Mouse (Mus musculus) CH12.LX (cell line): ENCODE results near the gene Acrbp. TPM values are rescaled to one million over a fixed set of nuclear protein-coding genes. Genes with fewer than 3 reads are reported as not detected.

ENCODE experiments used
- DNase-seq: peaks from one replicate; pipeline ENCODE4 v3.0.0-alpha.2; 2013; ENCODE audit errors: extremely low read depth
- H3K27ac ChIP-seq: 2 replicates; pipeline ENCODE4 v1.5.1; 2012; ENCODE audit warnings: low read depth, mild to moderate bottlenecking, control low read depth, moderate library complexity; ENCODE audit not compliant: insufficient read depth
- H3K27me3 ChIP-seq: replicated peaks from 2 replicates; pipeline ENCODE3; 2012; ENCODE audit warnings: inconsistent platforms
- H3K36me3 ChIP-seq, 2 experiments: replicated peaks in 1 of 2; 2 replicates each; pipeline versions ENCODE3 to v1.6.1; 2012; ENCODE audit warnings: inconsistent platforms in 1 of 2, low read length in 1 of 2, mild to moderate bottlenecking in 1 of 2, mixed read lengths in 1 of 2, moderate library complexity in 1 of 2; ENCODE audit not compliant: control insufficient read depth in 1 of 2, insufficient read depth in 1 of 2
- H3K4me1 ChIP-seq, 2 experiments: 2 replicates each; pipeline ENCODE4 v1.6.1; 2012; ENCODE audit warnings: inconsistent platforms in 1 of 2, moderate library complexity in 1 of 2; ENCODE audit not compliant: insufficient read depth in 2 of 2, control insufficient read depth in 1 of 2
- H3K4me2 ChIP-seq: 2 replicates; pipeline ENCODE4 v1.6.1; 2012; ENCODE audit warnings: low read depth, mild to moderate bottlenecking, control low read depth; ENCODE audit not compliant: poor library complexity, insufficient read depth, severe bottlenecking
- H3K4me3 ChIP-seq, 3 experiments: fragments of 150-350 bp in 1 of 3; sonication (generic) in 1 of 3; replicated peaks in 1 of 3; 2 replicates each; pipeline versions ENCODE3 to v1.5.1; 2011 to 2012; ENCODE audit warnings: low read depth in 2 of 3, low read length in 2 of 3, mild to moderate bottlenecking in 2 of 3, moderate library complexity in 2 of 3, control low read depth in 1 of 3, improper control_type of control experiment in 1 of 3, inconsistent platforms in 1 of 3, mixed read lengths in 1 of 3; ENCODE audit not compliant: poor library complexity in 1 of 3
- H3K79me2 ChIP-seq: replicated peaks from 2 replicates; pipeline ENCODE4 v1.6.1; 2012; ENCODE audit warnings: mild to moderate bottlenecking, moderate library complexity; ENCODE audit not compliant: control insufficient read depth, poor library complexity, insufficient read depth, severe bottlenecking; ENCODE audit errors: extremely low read depth
- H3K9ac ChIP-seq: 2 replicates; pipeline ENCODE4 v1.6.1; 2012; ENCODE audit warnings: low read depth, mild to moderate bottlenecking, control low read depth, moderate library complexity; ENCODE audit not compliant: insufficient read depth
- H3K9me3 ChIP-seq: replicated peaks from 2 replicates; pipeline ENCODE3; 2012; ENCODE audit warnings: low read length, inconsistent platforms, mixed read lengths
- CHD2 ChIP-seq: IDR thresholded peaks from 2 replicates; pipeline ENCODE4 v1.6.1; 2011; ENCODE audit warnings: low read length, improper control_type of control experiment
- CTCF ChIP-seq, 2 experiments: IDR thresholded peaks in 1 of 2; conservative IDR thresholded peaks in 1 of 2; 2 replicates each; pipeline ENCODE4 v1.5.1; 2011 to 2012; ENCODE audit warnings: low read depth in 2 of 2, low read length in 2 of 2, improper control_type of control experiment in 1 of 2, inconsistent platforms in 1 of 2, mild to moderate bottlenecking in 1 of 2, moderate library complexity in 1 of 2
- E2F4 ChIP-seq: IDR thresholded peaks from 2 replicates; pipeline ENCODE4 v1.6.1; 2011; ENCODE audit warnings: low read depth, low read length, improper control_type of control experiment; ENCODE audit not compliant: insufficient replicate concordance
- EP300 ChIP-seq: IDR thresholded peaks from 2 replicates; pipeline ENCODE4 v1.6.1; 2011; ENCODE audit warnings: low read length, improper control_type of control experiment
- ETS1 ChIP-seq: conservative IDR thresholded peaks from 2 replicates; pipeline ENCODE4 v1.6.1; 2012; ENCODE audit warnings: low read depth, mild to moderate bottlenecking, inconsistent platforms, low read length, improper control_type of control experiment, moderate library complexity
- GABPA ChIP-seq: IDR thresholded peaks from 2 replicates; pipeline ENCODE4 v1.6.1; 2012; ENCODE audit warnings: low read depth, low read length, improper control_type of control experiment, inconsistent platforms; ENCODE audit not compliant: insufficient replicate concordance
- HCFC1 ChIP-seq: IDR thresholded peaks from 2 replicates; pipeline ENCODE4 v1.6.1; 2012; ENCODE audit warnings: low read depth, mild to moderate bottlenecking, inconsistent platforms, low read length, improper control_type of control experiment
- JUN ChIP-seq: IDR thresholded peaks from 2 replicates; pipeline ENCODE4 v1.6.1; 2011; ENCODE audit warnings: low read depth, mild to moderate bottlenecking, low read length, improper control_type of control experiment, moderate library complexity; ENCODE audit not compliant: insufficient read depth
- JUND ChIP-seq: conservative IDR thresholded peaks from 2 replicates; pipeline ENCODE4 v1.6.1; 2011; ENCODE audit warnings: low read depth, low read length, improper control_type of control experiment
- MAFK ChIP-seq: IDR thresholded peaks from 2 replicates; pipeline ENCODE4 v1.6.1; 2011; ENCODE audit warnings: low read length, improper control_type of control experiment; ENCODE audit not compliant: insufficient replicate concordance
- MAX ChIP-seq: IDR thresholded peaks from 2 replicates; pipeline ENCODE4 v1.6.1; 2011; ENCODE audit warnings: low read length, improper control_type of control experiment
- MYC ChIP-seq: IDR thresholded peaks from 2 replicates; pipeline ENCODE4 v1.6.1; 2011; ENCODE audit warnings: low read depth, mild to moderate bottlenecking, improper control_type of control experiment, low read length
- NELFE ChIP-seq: IDR thresholded peaks from 2 replicates; pipeline ENCODE4 v1.6.1; 2011; ENCODE audit warnings: low read depth, low read length, improper control_type of control experiment
- PAX5 ChIP-seq: IDR thresholded peaks from 2 replicates; pipeline ENCODE4 v1.6.1; 2012; ENCODE audit warnings: low read length, inconsistent platforms, mixed read lengths
- POLR2AphosphoS2 ChIP-seq: IDR thresholded peaks from 2 replicates; pipeline ENCODE4 v1.6.1; 2011; ENCODE audit warnings: low read depth, low read length, improper control_type of control experiment
- RAD21 ChIP-seq: IDR thresholded peaks from 2 replicates; pipeline ENCODE4 v1.6.1; 2011; ENCODE audit warnings: low read depth, mild to moderate bottlenecking, low read length, improper control_type of control experiment, moderate library complexity
- SMC3 ChIP-seq: IDR thresholded peaks from 2 replicates; pipeline ENCODE4 v1.6.1; 2011; ENCODE audit warnings: low read depth, low read length, improper control_type of control experiment
- TBP ChIP-seq: conservative IDR thresholded peaks from 2 replicates; pipeline ENCODE4 v1.6.1; 2011; ENCODE audit warnings: low read depth, low read length, improper control_type of control experiment
- TCF12 ChIP-seq: IDR thresholded peaks from 2 replicates; pipeline ENCODE4 v1.6.1; 2014; ENCODE audit warnings: low read depth, mild to moderate bottlenecking, inconsistent platforms, low read length, improper control_type of control experiment
- USF1 ChIP-seq: IDR thresholded peaks from 2 replicates; pipeline ENCODE4 v1.6.1; 2014; ENCODE audit warnings: low read depth, mild to moderate bottlenecking, inconsistent platforms, low read length, improper control_type of control experiment
- USF2 ChIP-seq: conservative IDR thresholded peaks from 2 replicates; pipeline ENCODE4 v1.6.1; 2011; ENCODE audit warnings: low read depth, low read length, improper control_type of control experiment
- ZC3H11A ChIP-seq: IDR thresholded peaks from 2 replicates; pipeline ENCODE4 v1.6.1; 2012; ENCODE audit warnings: low read depth, mild to moderate bottlenecking, inconsistent platforms, low read length, improper control_type of control experiment
- ZMIZ1 ChIP-seq: IDR thresholded peaks from 2 replicates; pipeline ENCODE4 v1.6.1; 2012; ENCODE audit warnings: low read depth, mild to moderate bottlenecking, inconsistent platforms, low read length, improper control_type of control experiment
- ZNF384 ChIP-seq: IDR thresholded peaks from 2 replicates; pipeline ENCODE4 v1.6.1; 2012; ENCODE audit warnings: low read depth, low read length, improper control_type of control experiment, inconsistent platforms
- dilution Hi-C: fragments of 300-500 bp; cut with MboI; formaldehyde crosslinking; loops from 2 replicates; pipeline ENCODE4 v1.14.3; 2020; ENCODE audit warnings: low sequenced_read_pairs; ENCODE audit not compliant: extremely low pct_unique_long_range_greater_than_20kb, extremely low pct_ligation_motif_present
- in situ Hi-C: fragments of 300-500 bp; cut with MboI; formaldehyde crosslinking; loops from 3 replicates; pipeline ENCODE4 v1.14.3; 2019; ENCODE audit warnings: low sequenced_read_pairs, low pct_ligation_motif_present, low pct_unique_long_range_greater_than_20kb, mixed read lengths
- polyA plus RNA-seq: library from polyadenylated mRNA; unstranded; fragments of >175 nt; gene quantifications from 2 replicates; pipeline ENCODE4 v1.2.1, GENCODE M21; 2012; ENCODE audit warnings: low read depth; ENCODE audit not compliant: insufficient read length
- total RNA-seq, 2 experiments: library from RNA; depleted of rRNA; stranded (reverse); fragments of 300-350 nt in 1 of 2; fragments of >200 nt in 1 of 2; gene quantifications; 2 replicates each; pipeline ENCODE4 v1.2.3; 2012 to 2014

Acrbp gene
- total and polyA plus RNA-seq, 3 experiments: 1.7 to 4.9 (median 3.3) TPM

DNA sequence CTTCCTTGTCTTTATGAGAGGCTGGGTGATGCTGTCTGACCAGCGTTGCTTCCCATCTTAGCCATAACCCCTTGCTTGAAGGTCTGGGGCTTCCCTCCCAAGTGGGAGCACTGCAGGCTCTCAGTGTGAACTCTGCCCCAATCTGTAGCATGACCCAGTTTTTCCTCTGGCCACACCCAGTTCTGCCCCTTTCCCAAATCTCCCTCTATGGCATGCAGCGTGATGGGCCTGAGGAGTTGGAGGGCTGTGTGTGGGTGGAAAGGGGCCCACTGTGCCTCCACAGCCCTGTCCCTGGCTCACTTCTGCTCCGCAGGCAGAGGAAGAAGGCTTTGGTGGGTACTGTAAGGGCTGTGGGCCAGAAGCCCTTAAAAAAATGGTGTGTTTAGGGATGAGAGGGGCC, 49.0 kb downstream of the Acrbp start:
- H3K79me2 ChIP-seq: peaks cover 44% of the 10 kb centered on the region
- H3K27ac ChIP-seq: no peak overlapping the region
- dilution Hi-C loops (no loop called here), in situ Hi-C loops (loop anchor here (10.0 kb wide), 1 partner anchor 54 kb away; the partner anchor contains the start of gene Acrbp)
- H3K36me3 ChIP-seq: peaks cover 52 to 58% of the 10 kb centered on the region in 2 experiments
- no peak for DNase-seq
- H3K4me1 ChIP-seq: peaks cover 16 to 35% of the 10 kb centered on the region in 2 experiments
- no peaks in the 10 kb centered on the region for H3K27me3 ChIP-seq
- no peaks in the 10 kb centered on the region for H3K9me3 ChIP-seq
- TF ChIP-seq USF2 (no peak), ZC3H11A (no peak), ZMIZ1 (no peak), ETS1 (no peak), MAX (no peak), CTCF (conservative IDR thresholded peaks at IDR 0.05 in 1 of 2, IDR thresholded peaks at IDR 0.05 in 1 of 2; ENCODE audit: low read depth in 2 of 2, low read length in 2 of 2) (no peak), ZNF384 (no peak), NELFE (no peak)
- peak overlapping the region; percentile 88 for H3K9ac ChIP-seq
- H3K4me3 ChIP-seq: peak overlapping the region; percentile 16 to 98 (median 94)
- peak overlapping the region; percentile 86 for H3K4me2 ChIP-seq

DNA sequence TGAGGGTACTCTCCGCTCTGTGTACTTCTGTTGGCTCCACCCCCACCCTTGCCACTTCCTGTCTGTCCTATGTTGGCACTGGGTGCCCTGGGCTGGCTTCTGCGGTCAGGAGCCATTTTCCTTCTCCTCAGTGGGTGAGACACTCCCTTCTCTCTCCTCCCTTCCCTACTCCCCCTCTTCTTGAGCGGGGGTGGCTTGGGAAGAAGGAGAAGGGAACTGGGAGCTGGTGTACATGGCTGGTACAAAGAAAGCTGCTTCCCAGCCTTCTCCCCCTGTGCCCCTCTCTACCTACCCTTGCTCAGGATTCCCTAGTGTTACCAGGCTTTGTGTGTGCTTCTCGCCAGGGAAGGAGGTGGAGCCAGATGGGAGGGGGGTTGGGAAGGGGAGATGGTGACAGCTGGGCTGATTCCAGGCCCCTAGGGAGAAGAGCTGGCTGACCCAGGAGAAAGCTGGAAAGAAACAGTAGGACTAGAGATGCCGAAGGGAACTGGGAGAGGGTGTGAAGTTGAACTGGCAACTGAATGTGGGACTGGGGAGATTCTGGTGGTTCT, 50.0 kb downstream of the Acrbp start:
- in situ Hi-C loops (loop anchor here (10.0 kb wide), 1 partner anchor 55 kb away; the partner anchor contains the start of gene Acrbp), dilution Hi-C loops (no loop called here)
- Histone ChIP-seq H3K27ac (no peak overlapping the region), H3K9me3 (no peaks in the 10 kb centered on the region), H3K4me3 (peak overlapping the region in 1 of 3 experiments; percentile 13), H3K4me2 (no peak overlapping the region), H3K79me2 (peaks cover 44% of the 10 kb centered on the region), H3K27me3 (no peaks in the 10 kb centered on the region), H3K4me1 (peaks cover 16 to 35% of the 10 kb centered on the region in 2 experiments), H3K9ac (no peak overlapping the region), H3K36me3 (peaks cover 57 to 67% of the 10 kb centered on the region in 2 experiments)
- no peak for TF ChIP-seq TBP
- no peak for DNase-seq

DNA sequence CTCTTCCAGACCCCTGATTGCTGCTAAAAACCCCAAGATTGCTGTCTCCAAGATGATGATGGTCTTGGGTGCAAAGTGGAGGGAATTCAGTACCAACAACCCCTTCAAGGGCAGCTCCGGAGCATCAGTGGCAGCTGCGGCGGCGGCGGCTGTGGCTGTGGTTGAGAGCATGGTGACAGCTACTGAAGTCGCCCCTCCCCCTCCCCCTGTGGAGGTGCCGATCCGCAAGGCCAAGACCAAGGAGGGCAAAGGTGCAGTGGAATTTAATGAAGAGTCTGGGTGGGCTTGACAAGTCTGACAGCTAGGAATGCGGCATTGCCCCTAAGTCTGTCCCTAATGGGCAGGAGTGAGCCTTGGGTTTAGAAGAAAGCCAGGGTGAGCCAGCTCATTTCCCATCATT, 52.0 kb downstream of the Acrbp start:
- Histone ChIP-seq H3K4me1 (peaks cover 16 to 26% of the 10 kb centered on the region in 2 experiments), H3K4me2 (no peak overlapping the region), H3K27me3 (no peaks in the 10 kb centered on the region), H3K79me2 (peaks cover 44% of the 10 kb centered on the region), H3K36me3 (peaks cover 76 to 85% of the 10 kb centered on the region in 2 experiments), H3K27ac (no peak overlapping the region), H3K9me3 (peaks cover 2% of the 10 kb centered on the region), H3K4me3 (no peak overlapping the region), H3K9ac (no peak overlapping the region)
- DNase-seq: no peak
- in situ Hi-C loops (no loop called here), dilution Hi-C loops (no loop called here)
- TF ChIP-seq RAD21 (no peak), ZMIZ1 (no peak), EP300 (no peak), GABPA (no peak), MYC (no peak), SMC3 (no peak), USF2 (no peak), E2F4 (no peak), USF1 (no peak), MAFK (no peak), CHD2 (no peak), JUND (no peak), JUN (no peak), PAX5 (no peak), TCF12 (no peak), POLR2AphosphoS2 (no peak), HCFC1 (no peak), MAX (no peak)
